Mouse (Mus musculus) megakaryocyte, embryonic 14.5 days (primary cell): ENCODE results near the gene 2200002D01Rik. TPM values are rescaled to one million over a fixed set of nuclear protein-coding genes. Genes with fewer than 3 reads are reported as not detected.

Experiments used
- H3K27me3 ChIP-seq: replicated peaks from 2 replicates; pipeline ENCODE3; 2012; ENCODE audit warnings: inconsistent platforms
- H3K36me3 ChIP-seq: replicated peaks from 2 replicates; pipeline ENCODE3; 2012; ENCODE audit warnings: low read length, inconsistent platforms, mixed read lengths
- H3K4me1 ChIP-seq: 2 replicates; pipeline ENCODE4 v1.6.1; 2012; ENCODE audit warnings: inconsistent platforms
- H3K4me3 ChIP-seq: replicated peaks from 2 replicates; pipeline ENCODE3; 2012; ENCODE audit warnings: moderate library complexity, mild to moderate bottlenecking, inconsistent platforms
- H3K9me3 ChIP-seq: 2 replicates; pipeline ENCODE4 v1.6.1; 2012; ENCODE audit warnings: inconsistent platforms
- FLI1 ChIP-seq: IDR thresholded peaks from 2 replicates; pipeline ENCODE4 v1.6.1; 2012; ENCODE audit warnings: low read length, inconsistent platforms, mixed read lengths
- GATA1 ChIP-seq: IDR thresholded peaks from 3 replicates; pipeline ENCODE4 v1.6.1; 2012; ENCODE audit warnings: mixed read lengths, low read length, inconsistent platforms, borderline replicate concordance
- polyA plus RNA-seq: library from polyadenylated mRNA; stranded (reverse); fragments of >175 nt; gene quantifications from 2 replicates; pipeline ENCODE4 v1.2.3, GENCODE M21; 2012; ENCODE audit warnings: low replicate concordance; ENCODE audit not compliant: insufficient read depth

Gene 2200002D01Rik
- 0.46 TPM in 1 of 2 replicates, not detected in the other for polyA plus RNA-seq

DNA sequence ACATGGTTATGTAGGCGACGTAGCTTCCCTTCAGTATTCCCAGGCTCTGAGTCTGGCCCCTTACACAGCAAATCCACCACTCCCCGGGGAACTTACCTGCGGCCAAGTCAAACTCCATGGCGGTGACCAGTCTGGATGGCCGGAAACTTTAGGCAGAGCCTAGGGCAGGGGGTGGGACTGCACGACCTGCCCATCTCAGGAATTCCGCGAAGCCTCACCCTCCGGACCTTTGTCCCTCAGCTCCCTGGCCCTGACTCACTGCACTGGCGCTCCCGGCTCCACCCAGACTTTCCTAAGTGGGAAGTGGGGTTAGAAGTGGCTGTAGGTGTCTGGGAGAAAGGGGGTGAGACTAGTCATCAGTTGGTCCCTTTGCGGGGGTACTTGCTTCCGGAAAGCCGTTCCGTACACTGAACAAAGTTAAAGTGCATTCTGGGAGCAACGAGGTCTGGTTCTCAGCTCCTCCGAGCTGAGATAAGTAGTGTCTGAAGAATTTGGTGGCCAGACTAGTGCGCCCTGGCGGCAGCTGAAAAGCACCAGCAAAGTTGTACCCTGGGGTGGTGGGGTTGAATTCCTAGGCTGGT lies at the start of gene 2200002D01Rik:
Gene 2200002D01Rik (minus strand): TSS at position 206 of the 581 bp plus-strand sequence.
- Histone ChIP-seq H3K9me3 (no peaks in the 10 kb centered on the region), H3K27me3 (no peaks in the 10 kb centered on the region), H3K4me3 (peak within 1 kb of the TSS; percentile 50), H3K36me3 (peaks cover 62% of the 10 kb centered on the region), H3K4me1 (peaks cover 60% of the 10 kb centered on the region)
- no peak for TF ChIP-seq GATA1
- TF ChIP-seq FLI1, result no peak

- Histone ChIP-seq H3K9me3 (no peaks in the 10 kb centered on the region), H3K27me3 (peaks cover 53% of the 10 kb centered on the region), H3K4me1 (peaks cover 43% of the 10 kb centered on the region), H3K36me3 (no peaks in the 10 kb centered on the region), H3K4me3 (peak overlapping the region; percentile 28)
- no peak for TF ChIP-seq GATA1
Measured at GRCm38 (mm10) chr7:29296998-29297397, 48.7 kb upstream of the 2200002D01Rik start.

DNA sequence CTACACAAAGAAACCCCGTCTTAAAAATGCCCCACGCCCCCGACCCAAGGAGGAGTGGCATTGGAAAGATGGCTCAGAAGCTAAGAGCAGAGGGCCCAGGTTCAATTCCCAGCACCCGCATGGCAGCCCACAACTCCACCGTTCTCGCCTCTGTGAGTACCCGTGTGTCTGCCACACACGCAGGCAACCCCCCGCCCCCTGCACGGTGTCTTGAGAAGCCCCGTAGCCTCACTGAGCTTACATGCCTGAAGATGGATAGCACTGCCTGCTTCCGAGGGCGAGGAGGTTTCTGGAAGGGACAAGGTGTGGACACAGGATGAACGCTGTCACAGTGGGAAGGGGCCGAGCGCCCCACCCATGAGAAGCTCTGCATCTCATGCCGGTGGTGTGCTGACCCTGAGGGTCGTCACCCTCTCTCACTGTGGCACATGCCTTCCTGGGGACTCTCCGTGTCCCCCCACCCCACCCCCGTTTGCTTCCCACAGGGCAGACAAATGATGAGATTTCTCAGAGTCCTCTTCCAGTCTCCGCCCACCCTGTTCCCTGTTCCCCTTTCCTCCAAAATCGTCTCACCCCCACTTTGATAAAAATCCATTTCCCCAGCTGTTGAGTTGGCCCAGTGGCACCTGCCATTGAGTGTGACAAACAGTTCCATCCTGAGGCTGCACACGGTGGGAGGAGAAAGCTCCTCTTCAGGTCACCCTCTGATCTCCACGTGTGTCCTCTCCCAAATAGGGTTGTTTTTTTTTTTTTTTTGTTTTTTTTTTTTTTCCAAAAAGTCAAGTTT lies 47.8 kb upstream of the 2200002D01Rik start:
- TF ChIP-seq FLI1 (no peak), GATA1 (no peak)
- peaks cover 49% of the 10 kb centered on the region for H3K4me1 ChIP-seq
- no peaks in the 10 kb centered on the region for H3K36me3 ChIP-seq
- H3K9me3 ChIP-seq, result no peaks in the 10 kb centered on the region
- H3K4me3 ChIP-seq, result no peak overlapping the region
- H3K27me3 ChIP-seq, result peaks cover 50% of the 10 kb centered on the region

- no peak for TF ChIP-seq FLI1
- TF ChIP-seq GATA1, result no peak
- peaks cover 50% of the 10 kb centered on the region for H3K27me3 ChIP-seq
- no peaks in the 10 kb centered on the region for H3K36me3 ChIP-seq
Measured at GRCm38 (mm10) chr7:29294111-29294761, 46.0 kb upstream of the 2200002D01Rik start.

GRCm38 (mm10) chr7:29293131-29294065 lies 45.1 kb upstream of the 2200002D01Rik start:
- H3K9me3 ChIP-seq, result no peaks in the 10 kb centered on the region
- H3K36me3 ChIP-seq, result no peaks in the 10 kb centered on the region
- TF ChIP-seq GATA1 (no peak), FLI1 (no peak)

More at GRCm38 (mm10) chr7:29294111-29294761, 46.0 kb upstream of the 2200002D01Rik start:
- H3K9me3 ChIP-seq, result no peaks in the 10 kb centered on the region
- H3K4me3 ChIP-seq, result no peak overlapping the region
- peaks cover 65% of the 10 kb centered on the region for H3K4me1 ChIP-seq

DNA sequence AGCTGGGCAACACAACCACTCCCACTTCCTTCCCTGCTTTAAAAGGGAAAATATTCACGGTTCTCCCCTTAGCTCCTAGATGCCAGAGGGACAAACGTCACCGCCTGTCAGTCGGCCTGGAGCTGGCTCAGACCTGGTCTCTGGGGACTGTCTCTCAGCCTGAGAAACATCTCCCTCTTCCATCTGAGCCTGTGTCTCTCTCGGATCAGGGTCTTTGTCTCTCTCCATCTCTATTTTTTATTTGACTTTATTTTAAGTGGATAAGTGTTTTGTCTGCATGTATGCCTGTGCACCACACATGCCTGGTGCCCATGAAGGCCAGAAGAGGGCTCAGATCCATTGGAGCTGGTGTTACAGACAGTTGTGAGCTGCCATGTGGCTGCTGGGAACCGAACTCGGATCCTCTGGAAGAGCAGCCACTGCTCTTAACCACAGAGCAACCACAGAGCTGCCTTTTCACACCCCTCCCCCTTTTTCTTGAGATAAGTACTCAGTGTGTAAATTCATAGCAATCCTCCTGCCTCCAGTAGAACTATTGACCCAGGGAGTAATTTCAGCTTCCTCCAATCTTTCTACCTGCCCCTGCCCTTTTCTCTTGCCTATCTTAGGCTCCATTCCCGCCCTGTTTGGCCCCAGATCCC lies 44.3 kb upstream of the 2200002D01Rik start:
- H3K9me3 ChIP-seq, result no peaks in the 10 kb centered on the region
- H3K27me3 ChIP-seq, result peaks cover 47% of the 10 kb centered on the region
- H3K4me1 ChIP-seq, result peaks cover 79% of the 10 kb centered on the region
- H3K36me3 ChIP-seq, result no peaks in the 10 kb centered on the region
- H3K4me3 ChIP-seq, result peak overlapping the region; percentile 23
- TF ChIP-seq FLI1 (no peak), GATA1 (no peak)

More at GRCm38 (mm10) chr7:29293131-29294065, 45.1 kb upstream of the 2200002D01Rik start:
- H3K4me1 ChIP-seq, result peaks cover 73% of the 10 kb centered on the region
- peaks cover 45% of the 10 kb centered on the region for H3K27me3 ChIP-seq
- no peak overlapping the region for H3K4me3 ChIP-seq

DNA sequence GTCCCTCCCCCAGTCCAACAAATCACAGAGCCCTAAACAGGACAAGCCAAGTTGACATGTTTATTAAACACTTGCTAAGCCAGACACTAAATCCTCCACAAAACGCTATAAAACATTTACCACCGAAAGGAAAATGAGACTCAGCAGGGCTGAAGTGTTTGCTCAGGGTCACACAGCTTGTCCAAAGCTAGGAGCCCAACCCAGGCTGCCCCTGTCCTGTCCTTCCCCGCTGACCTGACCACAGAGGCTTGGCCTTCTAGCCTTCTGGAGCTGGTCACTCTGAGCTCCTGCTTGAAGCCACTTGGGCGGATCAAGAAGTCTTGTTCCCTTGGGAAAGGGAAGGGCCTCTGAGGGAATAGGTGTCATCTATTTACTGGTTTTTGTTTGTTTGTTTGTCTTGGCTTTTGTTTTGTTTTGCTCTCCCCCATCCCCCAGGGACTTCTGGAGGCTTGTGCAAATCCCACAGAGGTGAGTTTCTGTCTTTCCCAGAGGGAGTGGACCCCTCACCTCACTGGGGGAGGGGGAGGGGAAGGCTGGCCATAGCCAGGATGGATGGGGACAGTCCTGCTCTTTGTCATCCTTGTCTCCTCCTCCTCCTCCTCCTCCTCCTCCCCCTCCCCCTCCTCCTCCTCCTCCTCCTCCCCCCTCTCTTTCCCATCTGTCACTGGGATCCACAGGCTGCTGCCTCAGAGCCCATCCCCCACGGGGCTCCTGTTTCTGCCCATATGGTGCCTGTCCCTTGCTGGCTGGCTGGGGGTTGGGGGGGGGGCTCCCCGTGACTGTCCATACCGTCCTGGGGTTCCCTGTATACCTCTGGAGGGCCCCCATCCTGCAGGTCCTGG lies 43.6 kb upstream of the 2200002D01Rik start:
- Histone ChIP-seq H3K27me3 (peaks cover 54% of the 10 kb centered on the region), H3K4me1 (peaks cover 81% of the 10 kb centered on the region), H3K4me3 (peak overlapping the region; percentile 23), H3K36me3 (no peaks in the 10 kb centered on the region), H3K9me3 (no peaks in the 10 kb centered on the region)
- TF ChIP-seq FLI1 (no peak), GATA1 (no peak)
